In genomic region chr1:177045885-177046284, GRCm38 (mm10) we compare ENCODE assay signal across 16 mouse cellular contexts.
DNase-seq lines count a peak whose midpoint lies in the region; ATAC-seq and TF ChIP-seq lines count a peak whose summit lies in the region.
"Had no signal": no experiment of that assay in that cellular context is flagged by ENCODE, and none has a peak within 500 bp of the region (broad histone marks: within the 10 kb centered on the region; RNA-seq: fewer than 3 reads in every experiment).

No protein-coding gene starts in this region.

- no peak for TF ChIP-seq POLR2A in liver, adult 2 months (IDR thresholded peaks at IDR 0.05; ENCODE audit: extremely low read depth, insufficient read depth, low read length)

- ATAC-seq in liver, embryonic 11.5 days (replicated peaks; ENCODE audit: low FRiP score): no peak
- no peak for ATAC-seq in heart, embryonic 11.5 days (replicated peaks; ENCODE audit: insufficient number of reproducible peaks, low FRiP score, low TSS enrichment)
- ATAC-seq: midbrain, embryonic 16.5 days had no signal

- peaks cover 5% of the 10 kb centered on the region; the same call in 1 of the 2 replicates for H3K4me1 ChIP-seq in liver, adult 2 months (ENCODE audit: control insufficient read depth, insufficient read depth, low read length)
- H3K4me1 ChIP-seq in liver, embryonic 11.5 days (replicated peaks; ENCODE audit: control insufficient read depth, insufficient read depth, low read length): no peaks in the 10 kb centered on the region; the same call in 1 of the 2 replicates
- H3K4me1 ChIP-seq in forebrain, embryonic 10.5 days: no peaks in the 10 kb centered on the region
- no peaks in the 10 kb centered on the region for H3K4me1 ChIP-seq in heart, embryonic 11.5 days (ENCODE audit: control insufficient read depth, insufficient read depth, low read length)
- H3K4me1 ChIP-seq: hindbrain, embryonic 15.5 days had no signal

- no peak overlapping the region for H3K27ac ChIP-seq in liver, adult 2 months (replicated peaks; ENCODE audit: insufficient read depth, low read depth, low read length)
- no peak overlapping the region for H3K27ac ChIP-seq in liver, embryonic 11.5 days (ENCODE audit: low read depth, low read length)
- no peak overlapping the region for H3K27ac ChIP-seq in forebrain, embryonic 10.5 days
- no peak overlapping the region for H3K27ac ChIP-seq in heart, embryonic 11.5 days (ENCODE audit: low read depth, low read length)
- H3K27ac ChIP-seq: hindbrain, embryonic 15.5 days; left cerebral cortex, adult 2 months; stomach, postnatal 0 days had no signal

- no peaks in the 10 kb centered on the region for H3K36me3 ChIP-seq in liver, adult 2 months (ENCODE audit: control insufficient read depth, insufficient read depth, low read length)
- H3K36me3 ChIP-seq in liver, embryonic 11.5 days (ENCODE audit: control insufficient read depth, insufficient read depth, low read length): no peaks in the 10 kb centered on the region
- H3K36me3 ChIP-seq in forebrain, embryonic 10.5 days (replicated peaks): peaks cover 12% of the 10 kb centered on the region; the same call in 1 of the 2 replicates
- no peaks in the 10 kb centered on the region for H3K36me3 ChIP-seq in heart, embryonic 11.5 days (ENCODE audit: control insufficient read depth, insufficient read depth, low read length)
- H3K36me3 ChIP-seq: hindbrain, embryonic 15.5 days had no signal

- H3K9ac ChIP-seq in liver, adult 2 months (ENCODE audit: low read depth, low read length): no peak overlapping the region
- H3K9ac ChIP-seq in liver, embryonic 11.5 days (ENCODE audit: low read depth, low read length): no peak overlapping the region
- no peak overlapping the region for H3K9ac ChIP-seq in heart, embryonic 11.5 days (ENCODE audit: low read depth, low read length)
- H3K9ac ChIP-seq: hindbrain, embryonic 15.5 days had no signal

- no peak overlapping the region for H3K4me3 ChIP-seq in liver, adult 2 months (ENCODE audit: insufficient read depth, low read depth, low read length)
- no peak overlapping the region for H3K4me3 ChIP-seq in liver, embryonic 11.5 days (ENCODE audit: low read depth, low read length)
- H3K4me3 ChIP-seq in forebrain, embryonic 10.5 days: no peak overlapping the region
- no peak overlapping the region for H3K4me3 ChIP-seq in heart, embryonic 11.5 days (ENCODE audit: low read depth, low read length)
- H3K4me3 ChIP-seq: hindbrain, embryonic 15.5 days; left cerebral cortex, adult 2 months had no signal

- H3K79me2 ChIP-seq in liver, adult 2 months (ENCODE audit: control insufficient read depth, insufficient read depth, low read length): no peaks in the 10 kb centered on the region

- H3K4me2 ChIP-seq in liver, embryonic 11.5 days: no peak overlapping the region
- H3K4me2 ChIP-seq in heart, embryonic 11.5 days: no peak overlapping the region
- H3K4me2 ChIP-seq: hindbrain, embryonic 15.5 days had no signal

- TF ChIP-seq CTCF in liver, adult 2 months (IDR thresholded peaks at IDR 0.05; ENCODE audit: low read depth, low read length): no peak

- no peaks in the 10 kb centered on the region for H3K27me3 ChIP-seq in liver, adult 2 months (ENCODE audit: control insufficient read depth, insufficient read depth, low read length)
- H3K27me3 ChIP-seq in liver, embryonic 11.5 days (replicated peaks; ENCODE audit: control insufficient read depth, insufficient read depth, low read length): no peaks in the 10 kb centered on the region
- H3K27me3 ChIP-seq in forebrain, embryonic 10.5 days (ENCODE audit: poor library complexity, severe bottlenecking): no peaks in the 10 kb centered on the region
- H3K27me3 ChIP-seq in heart, embryonic 11.5 days (ENCODE audit: control insufficient read depth, insufficient read depth, low read length): no peaks in the 10 kb centered on the region
- H3K27me3 ChIP-seq: hindbrain, embryonic 15.5 days had no signal

- DNase-seq in adrenal gland, postnatal 10 days: peak; percentile 67
- no peak for DNase-seq in adrenal gland, adult 18-20 months (ENCODE audit: low spot score in 2 of 2)
- peak; percentile 95 for DNase-seq in liver, adult 2 months (ENCODE audit: extremely low read depth, low read depth, low spot score)
- no peak for DNase-seq in liver, embryonic 11.5 days (ENCODE audit: low spot score)
- DNase-seq in kidney, postnatal 14 days: peak; percentile 85
- DNase-seq in forebrain, embryonic 10.5 days (ENCODE audit: extremely low spot score, low spot score): no peak
- no peak for DNase-seq in spleen, adult 18-20 months
- DNase-seq: cerebellum, adult 9-10 months; heart, adult 11 months; retina, postnatal 1 day; thymus, postnatal 36 days had no signal

- H3K9me3 ChIP-seq in liver, embryonic 11.5 days (ENCODE audit: control insufficient read depth, low read length): no peaks in the 10 kb centered on the region
- no peaks in the 10 kb centered on the region for H3K9me3 ChIP-seq in forebrain, embryonic 10.5 days
- H3K9me3 ChIP-seq in heart, embryonic 11.5 days (replicated peaks; ENCODE audit: control insufficient read depth, low read length): no peaks in the 10 kb centered on the region
- H3K9me3 ChIP-seq: hindbrain, embryonic 15.5 days had no signal

Comparison
In these comparisons a context has a peak if more than half of its experiments do, and no peak if none do; other contexts are left out.
1. DNase-seq: peak in adrenal gland, postnatal 10 days (single experiment), liver, adult 2 months (single experiment) and kidney, postnatal 14 days (single experiment); none in adrenal gland, adult 18-20 months (0 of 2), liver, embryonic 11.5 days (single experiment), forebrain, embryonic 10.5 days (single experiment) and spleen, adult 18-20 months (0 of 2).